Mouse (Mus musculus): Measurements from ENCODE around the gene Slc16a7.

DNA sequence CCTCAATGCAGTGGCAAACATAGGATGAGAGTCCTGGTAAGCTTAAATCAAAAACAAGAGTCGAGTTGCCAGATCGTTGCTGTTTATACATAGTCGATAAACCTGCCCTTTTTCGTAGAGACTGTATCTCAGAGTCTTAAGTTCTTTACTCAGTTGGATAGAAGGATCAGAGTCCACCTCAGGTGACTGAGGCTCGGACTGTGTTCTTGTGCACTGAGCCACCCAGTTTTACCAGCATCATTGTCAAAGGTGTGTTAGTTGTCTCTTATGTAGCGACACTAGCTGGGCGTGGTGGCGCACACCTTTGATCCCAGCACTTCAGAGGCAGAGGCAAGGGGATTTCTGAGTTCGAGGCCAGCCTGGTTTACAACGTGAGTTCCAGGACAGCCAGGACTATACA, 217.6 kb downstream of the Slc16a7 start:
- no peak for TF ChIP-seq CTCF (IDR thresholded peaks at IDR 0.05; ENCODE audit: low read depth, low read length)
- TF ChIP-seq TAL1 (conservative IDR thresholded peaks at IDR 0.05; ENCODE audit: low read depth, low read length): no peak
- no peak for TF ChIP-seq GATA1 (IDR thresholded peaks at IDR 0.05; ENCODE audit: borderline replicate concordance, low read length)
- no peak for TF ChIP-seq POLR2AphosphoS5 (IDR thresholded peaks at IDR 0.05; ENCODE audit: insufficient replicate concordance, low read depth, low read length)
- no peak for TF ChIP-seq GATA2 (IDR thresholded peaks at IDR 0.05; ENCODE audit: borderline replicate concordance, low read depth, low read length)
